Mouse (Mus musculus): Measurements from ENCODE around the gene Senp7.

GRCm38 (mm10) chr16:56134149-56134548, 86.0 kb downstream of the Senp7 start:
- TF ChIP-seq CTCF (IDR thresholded peaks at IDR 0.05) = no peak
- no peak for TF ChIP-seq POLR2A (IDR thresholded peaks at IDR 0.05; ENCODE audit: insufficient read depth, low read depth, low read length)
- TF ChIP-seq EP300 (IDR thresholded peaks at IDR 0.05; ENCODE audit: insufficient read depth, low read depth, low read length) = no peak
